Mouse (Mus musculus) kidney, adult 2 months (tissue): Measurements from ENCODE around the gene Snupn. TPM values are rescaled to one million over a fixed set of nuclear protein-coding genes. Genes with fewer than 3 reads are reported as not detected.

ENCODE experiments used
- DNase-seq: peaks from one replicate; pipeline ENCODE4 v3.0.0; 2021
- H3K27ac ChIP-seq: fragments of 200-500 bp; 2 replicates; pipeline ENCODE4 v1.5.1; 2012; ENCODE audit warnings: low read depth, low read length, control low read depth, inconsistent platforms; ENCODE audit not compliant: insufficient read depth
- H3K27me3 ChIP-seq: fragments of 200-500 bp; replicated peaks from 2 replicates; pipeline ENCODE4 v1.6.1; 2012; ENCODE audit warnings: mild to moderate bottlenecking, moderate library complexity, low read length, inconsistent platforms; ENCODE audit not compliant: control insufficient read depth, insufficient read depth
- H3K36me3 ChIP-seq: fragments of 200-500 bp; 2 replicates; pipeline ENCODE4 v1.6.1; 2012; ENCODE audit warnings: mild to moderate bottlenecking, moderate library complexity, low read length, inconsistent platforms; ENCODE audit not compliant: control insufficient read depth, insufficient read depth
- H3K4me1 ChIP-seq: fragments of 200-500 bp; 2 replicates; pipeline ENCODE4 v1.6.1; 2011; ENCODE audit warnings: low read length; ENCODE audit not compliant: control insufficient read depth, insufficient read depth
- H3K4me3 ChIP-seq: fragments of 200-500 bp; 2 replicates; pipeline ENCODE4 v1.5.1; 2011; ENCODE audit warnings: mild to moderate bottlenecking, low read depth, low read length, control low read depth; ENCODE audit not compliant: insufficient read depth
- CTCF ChIP-seq: fragments of 200-500 bp; conservative IDR thresholded peaks from 2 replicates; pipeline ENCODE4 v1.5.1; 2011; ENCODE audit warnings: low read depth, mild to moderate bottlenecking, control low read depth, low read length, moderate library complexity, mixed read lengths; ENCODE audit not compliant: insufficient read depth, insufficient read length
- POLR2A ChIP-seq: fragments of 200-500 bp; IDR thresholded peaks from one replicate; pipeline ENCODE4 v1.6.1; 2011; ENCODE audit warnings: low read depth, low read length, control low read depth
- WGBS: fragments of 180-500 bp; shearing (Covaris S2); methylation state at CpG from one replicate; pipeline ENCODE4 v1.1.7; 2018; 5-methylcytosine and 5-hydroxymethylcytosine counted together
- polyA plus RNA-seq: library from polyadenylated mRNA; depleted of rRNA; stranded (reverse); fragments of >200 nt; gene quantifications from 2 replicates; pipeline ENCODE4 v1.2.3, GENCODE M21; 2012

The Snupn gene
- polyA plus RNA-seq, 1 experiment: 7.7 TPM

GRCm38 (mm10) chr9:56956966-56957675 lies 6.4 kb downstream of the Snupn start:
- 53% methylated on average over 7 of the region's 7 CpGs for WGBS
- no peak for TF ChIP-seq CTCF
- H3K4me1 ChIP-seq: no peaks in the 10 kb centered on the region
- H3K27me3 ChIP-seq: no peaks in the 10 kb centered on the region
- DNase-seq: no peak
- no peak overlapping the region for H3K4me3 ChIP-seq
- H3K36me3 ChIP-seq: no peaks in the 10 kb centered on the region
- H3K27ac ChIP-seq: no peak overlapping the region

- no peak overlapping the region for H3K4me3 ChIP-seq
These were observed 8.0 kb downstream of the Snupn start for GRCm38 (mm10) chr9:56958689-56959088.

GRCm38 (mm10) chr9:56961591-56961990 lies 10.9 kb downstream of the Snupn start:
- WGBS: 98% methylated on average over 3 of the region's 3 CpGs

More at GRCm38 (mm10) chr9:56958689-56959088, 8.0 kb downstream of the Snupn start:
- Histone ChIP-seq H3K4me1 (no peaks in the 10 kb centered on the region), H3K36me3 (peaks cover 3% of the 10 kb centered on the region; the same call in 1 of the 2 replicates), H3K27ac (no peak overlapping the region), H3K27me3 (no peaks in the 10 kb centered on the region)
- DNase-seq: no peak
- TF ChIP-seq CTCF: no peak
- TF ChIP-seq POLR2A: no peak
- WGBS: 94% methylated on average over 2 of the region's 2 CpGs

GRCm38 (mm10) chr9:56970158-56970557 lies 19.5 kb downstream of the Snupn start:
- WGBS: 79% methylated on average over 2 of the region's 2 CpGs
- H3K36me3 ChIP-seq: no peaks in the 10 kb centered on the region; the same call in none of the 2 replicates
- H3K27ac ChIP-seq: no peak overlapping the region
- H3K4me1 ChIP-seq: no peaks in the 10 kb centered on the region
- no peak overlapping the region for H3K4me3 ChIP-seq
- TF ChIP-seq POLR2A (no peak), CTCF (no peak)
- no peaks in the 10 kb centered on the region for H3K27me3 ChIP-seq
- DNase-seq: no peak

More at GRCm38 (mm10) chr9:56961591-56961990, 10.9 kb downstream of the Snupn start:
- Histone ChIP-seq H3K4me1 (no peaks in the 10 kb centered on the region), H3K4me3 (no peak overlapping the region), H3K27me3 (no peaks in the 10 kb centered on the region), H3K27ac (no peak overlapping the region), H3K36me3 (peaks cover 5% of the 10 kb centered on the region)
- DNase-seq: no peak
- TF ChIP-seq POLR2A (no peak), CTCF (peak; percentile 16; the same call in 1 of the 2 replicates)

- no peaks in the 10 kb centered on the region for H3K4me1 ChIP-seq
- no peaks in the 10 kb centered on the region; the same call in none of the 2 replicates for H3K36me3 ChIP-seq
- H3K4me3 ChIP-seq: no peak overlapping the region
- H3K27me3 ChIP-seq: no peaks in the 10 kb centered on the region
- no peak overlapping the region for H3K27ac ChIP-seq
- no peak for DNase-seq
- WGBS: 91% methylated on average over 8 of the region's 8 CpGs
- TF ChIP-seq CTCF: no peak
- no peak for TF ChIP-seq POLR2A
These were observed 23.4 kb downstream of the Snupn start for GRCm38 (mm10) chr9:56973960-56974524.

GRCm38 (mm10) chr9:56975199-56975598 lies 24.5 kb downstream of the Snupn start:
- Histone ChIP-seq H3K4me1 (no peaks in the 10 kb centered on the region), H3K36me3 (no peaks in the 10 kb centered on the region; the same call in none of the 2 replicates), H3K27me3 (no peaks in the 10 kb centered on the region), H3K4me3 (no peak overlapping the region), H3K27ac (no peak overlapping the region)
- WGBS: 75% methylated on average over 3 of the region's 3 CpGs
- no peak for TF ChIP-seq CTCF
- TF ChIP-seq POLR2A: no peak
- DNase-seq: no peak

- 96% methylated on average over 6 of the region's 6 CpGs for WGBS
- Histone ChIP-seq H3K4me1 (no peaks in the 10 kb centered on the region), H3K36me3 (no peaks in the 10 kb centered on the region; the same call in none of the 2 replicates), H3K27ac (no peak overlapping the region), H3K4me3 (no peak overlapping the region), H3K27me3 (no peaks in the 10 kb centered on the region)
- TF ChIP-seq POLR2A (no peak), CTCF (no peak)
- no peak for DNase-seq
These were observed 29.5 kb downstream of the Snupn start for GRCm38 (mm10) chr9:56980186-56980585.
